Mouse (Mus musculus) left cerebral cortex, postnatal 10 days (tissue): ENCODE data around the gene Slc1a5. TPM values are rescaled to one million over a fixed set of nuclear protein-coding genes. Genes with fewer than 3 reads are reported as not detected.

Experiments
- DNase-seq, 2 experiments: peaks; one replicate each; pipeline ENCODE4 v3.0.0; 2021 to 2022; ENCODE audit warnings: low spot score in 2 of 2, mixed read lengths in 1 of 2; ENCODE audit errors: extremely low spot score in 1 of 2
- intact Hi-C: fragments of 180-260 bp; cut with DNase I; formaldehyde crosslinking; loops from one replicate; pipeline ENCODE4 v1.15.1; 2025
- total RNA-seq, 2 experiments: library from RNA; stranded (reverse); gene quantifications; 2 replicates each; pipeline ENCODE4 v1.2.3; 2021

Gene Slc1a5
- total RNA-seq, 2 experiments from 2014 or later: 3.9 to 4.3 TPM

- DNase-seq: peak in 1 of 2 experiments; percentile 25
- intact Hi-C loops: no loop called here
Observed at GRCm38 (mm10) chr7:16841078-16841477, 59.9 kb downstream of the Slc1a5 start.

GRCm38 (mm10) chr7:16841561-16842560, 60.7 kb downstream of the Slc1a5 start:
- intact Hi-C loops: no loop called here
- DNase-seq: peak in 1 of 2 experiments; percentile 42

GRCm38 (mm10) chr7:16842645-16843063, 61.5 kb downstream of the Slc1a5 start, which contains the start of gene Prkd2:
Prkd2 (plus strand) TSS chr7:16842902.
- intact Hi-C loops: no loop called here
- DNase-seq: peak; percentile 84 to 95

- DNase-seq: peak in 1 of 2 experiments; percentile 58
- intact Hi-C loops: no loop called here
Observed at GRCm38 (mm10) chr7:16843441-16844171, 62.5 kb downstream of the Slc1a5 start.

- DNase-seq: peak in 1 of 2 experiments; percentile 35
- intact Hi-C loops: loop anchor here (5.0 kb wide), 1 partner anchor 32 kb away; no protein-coding TSS in a partner anchor
Observed at GRCm38 (mm10) chr7:16844696-16845071, 63.5 kb downstream of the Slc1a5 start.

GRCm38 (mm10) chr7:16845072-16845819, 64.1 kb downstream of the Slc1a5 start:
- intact Hi-C loops: loop anchor here (5.0 kb wide), 1 partner anchor 33 kb away; no protein-coding TSS in a partner anchor
- DNase-seq: peak in 1 of 2 experiments; percentile 60

GRCm38 (mm10) chr7:16845820-16846167, 64.7 kb downstream of the Slc1a5 start:
- intact Hi-C loops: loop anchor here (5.0 kb wide), 1 partner anchor 33 kb away; no protein-coding TSS in a partner anchor
- DNase-seq: peak in 1 of 2 experiments; percentile 39

- DNase-seq: no peak
- intact Hi-C loops: loop anchor here (5.0 kb wide), 1 partner anchor 34 kb away; no protein-coding TSS in a partner anchor
Observed at GRCm38 (mm10) chr7:16846775-16847174, 65.6 kb downstream of the Slc1a5 start.

- intact Hi-C loops: loop anchor here (5.0 kb wide), 1 partner anchor 35 kb away; no protein-coding TSS in a partner anchor
- no peak for DNase-seq
Observed at GRCm38 (mm10) chr7:16847507-16847906, 66.4 kb downstream of the Slc1a5 start.

Other genes starting within 250 kb of the Slc1a5 start
- 100 to 1,000 TPM; 145 to 147 TPM for gene Arhgap35, start 166.3 kb upstream of the Slc1a5 start, total RNA-seq
- gene Ceacam15, start 105.6 kb upstream of the Slc1a5 start, total RNA-seq: not detected
- gene Ceacam9, start 59.4 kb upstream of the Slc1a5 start, total RNA-seq: not detected
- 100 to 1,000 TPM; 350 to 351 TPM for gene Ap2s1, start 42.9 kb upstream of the Slc1a5 start, total RNA-seq
- 100 to 1,000 TPM; 269 to 272 TPM for gene Strn4, start 34.5 kb downstream of the Slc1a5 start, total RNA-seq
- gene Fkrp, start 35.4 kb downstream of the Slc1a5 start, total RNA-seq: 10 to 100 TPM; 49.9 to 51.7 TPM
- gene Prkd2, start 61.6 kb downstream of the Slc1a5 start, total RNA-seq: 1 to 10 TPM; 6.4 to 6.8 TPM
- 100 to 1,000 TPM; 103 TPM for gene Dact3, start 94.0 kb downstream of the Slc1a5 start, total RNA-seq
- under 1 TPM; 0.73 to 0.81 TPM for gene Gng8, start 110.4 kb downstream of the Slc1a5 start, total RNA-seq
- gene Ptgir, start 125.2 kb downstream of the Slc1a5 start, total RNA-seq: under 1 TPM in 1 of 2 experiments, not detected in 1; 0.17 TPM
- 1,000 to 10,000 TPM; 2,071 to 2,081 TPM for gene Calm3, start 142.8 kb downstream of the Slc1a5 start, total RNA-seq
- 100 to 1,000 TPM; 210 to 223 TPM for gene Pnmal2, start 163.3 kb downstream of the Slc1a5 start, total RNA-seq
- gene Pnmal1, start 178.3 kb downstream of the Slc1a5 start, total RNA-seq: 10 to 100 TPM; 68.6 to 68.8 TPM
- 10 to 100 TPM; 52.6 to 57.6 TPM for gene Gm42372, start 201.7 kb downstream of the Slc1a5 start, total RNA-seq
- gene Ccdc8, start 211.4 kb downstream of the Slc1a5 start, total RNA-seq: 1 to 10 TPM; 3.0 to 3.3 TPM
- gene Ppp5c, start 246.6 kb downstream of the Slc1a5 start, total RNA-seq: 100 to 1,000 TPM; 157 to 162 TPM